In genomic region chr14:26533267-26533666, GRCm38 (mm10) we compare ENCODE assay signal across 8 mouse cellular contexts. TPM values are rescaled to one million over a fixed set of nuclear protein-coding genes. Genes with fewer than 3 reads are reported as not detected.
A peak's percentile ranks its signal among the peaks of the same experiment; 100 is the strongest.
DNase-seq lines count a peak whose midpoint lies in the region; ATAC-seq lines count a peak whose summit lies in the region.

No protein-coding gene starts in this region.

- ATAC-seq in heart, embryonic 15.5 days (replicated peaks; ENCODE audit: insufficient number of reproducible peaks, insufficient read depth, low FRiP score, low read depth): no peak
- ATAC-seq in liver, embryonic 12.5 days: no peak

- intact Hi-C loops in left cerebral cortex, postnatal 4 days (cut with DNase I): loop anchor here (5.0 kb wide), 1 partner anchor 49 kb away; no protein-coding TSS in a partner anchor
- intact Hi-C loops in left cerebral cortex, postnatal 14 days (cut with DNase I): loop anchor here (5.0 kb wide), 3 partner anchors 41 to 104 kb away; partner anchors contain the start of gene Arf4

- 18% methylated on average over 19 of the region's 19 CpGs for WGBS in heart, embryonic 15.5 days
- WGBS in liver, embryonic 12.5 days (ENCODE audit: insufficient replicate concordance): 12% methylated on average over 19 of the region's 19 CpGs

- H3K4me3 ChIP-seq in heart, embryonic 15.5 days: peak overlapping the region; percentile 85
- peak overlapping the region; percentile 90 for H3K4me3 ChIP-seq in liver, embryonic 12.5 days

- H3K4me2 ChIP-seq in heart, embryonic 15.5 days: peak overlapping the region; percentile 77
- peak overlapping the region; percentile 89 for H3K4me2 ChIP-seq in liver, embryonic 12.5 days

- peak; percentile 9 for DNase-seq in left cerebral cortex, postnatal 4 days
- no peak for DNase-seq in left cerebral cortex, postnatal 14 days (ENCODE audit: low spot score in 2 of 2)
- DNase-seq in c-Kit-positive CD71-positive TER-119-positive erythroid progenitor cells, embryonic 14.5 days (ENCODE audit: low spot score): peak; percentile 29
- peak; percentile 45 to 46 for DNase-seq in spleen, postnatal 10 days (ENCODE audit: low spot score in 2 of 2)
- DNase-seq in urinary bladder, postnatal 25 days (ENCODE audit: low spot score): no peak
- DNase-seq in urinary bladder, adult 18-20 months (ENCODE audit: low spot score in 2 of 2): no peak

- H3K27ac ChIP-seq in heart, embryonic 15.5 days: no peak overlapping the region
- peak overlapping the region; percentile 57; the same call in 1 of the 2 replicates for H3K27ac ChIP-seq in liver, embryonic 12.5 days

- peaks cover 31% of the 10 kb centered on the region for H3K4me1 ChIP-seq in heart, embryonic 15.5 days (replicated peaks)
- H3K4me1 ChIP-seq in liver, embryonic 12.5 days: peaks cover 56% of the 10 kb centered on the region

- no peaks in the 10 kb centered on the region for H3K9me3 ChIP-seq in heart, embryonic 15.5 days (replicated peaks)
- no peaks in the 10 kb centered on the region for H3K9me3 ChIP-seq in liver, embryonic 12.5 days (replicated peaks)

- no peaks in the 10 kb centered on the region for H3K27me3 ChIP-seq in heart, embryonic 15.5 days
- H3K27me3 ChIP-seq in liver, embryonic 12.5 days (replicated peaks): peaks cover under 1% of the 10 kb centered on the region; the same call in 1 of the 2 replicates

- peak overlapping the region; percentile 88 for H3K9ac ChIP-seq in heart, embryonic 15.5 days
- H3K9ac ChIP-seq in liver, embryonic 12.5 days: peak overlapping the region; percentile 95

- H3K36me3 ChIP-seq in heart, embryonic 15.5 days: no peaks in the 10 kb centered on the region
- peaks cover 22% of the 10 kb centered on the region for H3K36me3 ChIP-seq in liver, embryonic 12.5 days

RNA-seq across cellular contexts. Expression of gene Slmap, which starts 1.5 kb away (rescaled TPM):
- total RNA-seq in left cerebral cortex, postnatal 4 days (2021): 10 to 100 TPM; 60.7 to 67.6 TPM
- 100 to 1,000 TPM in 1 of 2 experiments, 10 to 100 TPM in 1; 96.4 to 106 TPM for total RNA-seq in left cerebral cortex, postnatal 14 days (2021)
- polyA plus RNA-seq in heart, embryonic 15.5 days (2015; fragmentation: Nextera tagmentation; extraction: Ambion mirVana): 111 and 141 TPM in 2 replicates
- 20.2 and 20.6 TPM in 2 replicates for polyA plus RNA-seq in liver, embryonic 12.5 days (2016; fragmentation: Nextera tagmentation; extraction: Ambion mirVana)

RNA-seq across cellular contexts. Expression of gene Dennd6a, which starts 40.4 kb away (rescaled TPM):
- total RNA-seq in left cerebral cortex, postnatal 4 days (2021): 10 to 100 TPM; 19.7 to 22.7 TPM
- total RNA-seq in left cerebral cortex, postnatal 14 days (2021): 10 to 100 TPM; 24.1 to 29.5 TPM
- 20.3 and 21.7 TPM in 2 replicates for polyA plus RNA-seq in heart, embryonic 15.5 days (2015; fragmentation: Nextera tagmentation; extraction: Ambion mirVana)
- polyA plus RNA-seq in liver, embryonic 12.5 days (2016; fragmentation: Nextera tagmentation; extraction: Ambion mirVana): 18.2 and 19.3 TPM in 2 replicates

Comparison
In these comparisons a context has a peak if more than half of its experiments do, and no peak if none do; other contexts are left out.
1. DNase-seq: peak in left cerebral cortex, postnatal 4 days (single experiment), c-Kit-positive CD71-positive TER-119-positive erythroid progenitor cells, embryonic 14.5 days (single experiment) and spleen, postnatal 10 days (2 of 2); none in left cerebral cortex, postnatal 14 days (0 of 2), urinary bladder, postnatal 25 days (single experiment) and urinary bladder, adult 18-20 months (0 of 2).